9 mouse cellular contexts compared by ENCODE assay signal in genomic region chr12:86977833-86978232, GRCm38 (mm10). TPM values are rescaled to one million over a fixed set of nuclear protein-coding genes. Genes with fewer than 3 reads are reported as not detected.
DNase-seq lines count a peak whose midpoint lies in the region; ATAC-seq and TF ChIP-seq lines count a peak whose summit lies in the region.
"Had no signal": no experiment of that assay in that cellular context is flagged by ENCODE, and none has a peak within 500 bp of the region (broad histone marks: within the 10 kb centered on the region; RNA-seq: fewer than 3 reads in every experiment).

No protein-coding gene starts in this region.

- peaks cover 48% of the 10 kb centered on the region for H3K27me3 ChIP-seq in kidney, embryonic 15.5 days
- H3K27me3 ChIP-seq in cerebellum, adult 2 months (ENCODE audit: control insufficient read depth, insufficient read depth, low read length), result no peaks in the 10 kb centered on the region
- H3K27me3 ChIP-seq in forebrain, embryonic 16.5 days (replicated peaks; ENCODE audit: control insufficient read depth, insufficient read depth, low read length), result peaks cover 9% of the 10 kb centered on the region

- peak; percentile 34 for ATAC-seq in kidney, embryonic 15.5 days (replicated peaks; ENCODE audit: low FRiP score)
- ATAC-seq in megakaryocyte progenitor cell, adult 5-6 weeks (replicated peaks; ENCODE audit: poor library complexity), result no peak
- no peak for ATAC-seq in forebrain, embryonic 16.5 days

- no peaks in the 10 kb centered on the region for H3K36me3 ChIP-seq in kidney, embryonic 15.5 days
- no peaks in the 10 kb centered on the region for H3K36me3 ChIP-seq in forebrain, embryonic 16.5 days (ENCODE audit: control insufficient read depth, insufficient read depth)
- H3K36me3 ChIP-seq: heart, embryonic 15.5 days had no signal

- H3K4me2 ChIP-seq in kidney, embryonic 15.5 days, result peak overlapping the region; percentile 23; the same call in 1 of the 2 replicates
- no peak overlapping the region for H3K4me2 ChIP-seq in forebrain, embryonic 16.5 days (ENCODE audit: low read length)
- H3K4me2 ChIP-seq: heart, embryonic 15.5 days had no signal

- no peak overlapping the region for H3K4me3 ChIP-seq in kidney, embryonic 15.5 days (replicated peaks)
- H3K4me3 ChIP-seq in cerebellum, adult 2 months (replicated peaks; ENCODE audit: insufficient read depth, low read depth, low read length), result no peak overlapping the region
- no peak overlapping the region for H3K4me3 ChIP-seq in forebrain, embryonic 16.5 days (replicated peaks; ENCODE audit: low read length)
- H3K4me3 ChIP-seq: heart, embryonic 15.5 days had no signal

- TF ChIP-seq POLR2A in cerebellum, adult 2 months (IDR thresholded peaks at IDR 0.05; ENCODE audit: borderline replicate concordance, insufficient read depth, low read length), result no peak

- 19% methylated on average over 15 of the region's 15 CpGs for WGBS in kidney, embryonic 15.5 days
- WGBS in cerebellum, adult 2 months, result 20% methylated on average over 15 of the region's 15 CpGs
- WGBS in forebrain, embryonic 16.5 days, result 14% methylated on average over 15 of the region's 15 CpGs

- H3K9me3 ChIP-seq in kidney, embryonic 15.5 days (replicated peaks), result no peaks in the 10 kb centered on the region
- H3K9me3 ChIP-seq in forebrain, embryonic 16.5 days (ENCODE audit: control insufficient read depth, low read length), result no peaks in the 10 kb centered on the region
- H3K9me3 ChIP-seq: heart, embryonic 15.5 days had no signal

- H3K27ac ChIP-seq in kidney, embryonic 15.5 days, result no peak overlapping the region
- no peak overlapping the region for H3K27ac ChIP-seq in cerebellum, adult 2 months (ENCODE audit: insufficient read depth, low read length)
- H3K27ac ChIP-seq in forebrain, embryonic 16.5 days (ENCODE audit: low read length), result no peak overlapping the region
- H3K27ac ChIP-seq: heart, embryonic 15.5 days had no signal

- intact Hi-C loops in left cerebral cortex, postnatal 36 days (cut with DNase I), result no loop called here

- TF ChIP-seq CTCF in cerebellum, adult 2 months (IDR thresholded peaks at IDR 0.05; ENCODE audit: borderline replicate concordance, insufficient read depth, low read depth, low read length), result no peak

- H3K9ac ChIP-seq in kidney, embryonic 15.5 days, result no peak overlapping the region
- no peak overlapping the region for H3K9ac ChIP-seq in forebrain, embryonic 16.5 days (replicated peaks; ENCODE audit: low read depth, low read length)
- H3K9ac ChIP-seq: heart, embryonic 15.5 days had no signal

- peaks cover 34% of the 10 kb centered on the region for H3K4me1 ChIP-seq in kidney, embryonic 15.5 days
- peaks cover 32% of the 10 kb centered on the region for H3K4me1 ChIP-seq in cerebellum, adult 2 months (ENCODE audit: control insufficient read depth, insufficient read depth, low read length)
- H3K4me1 ChIP-seq in forebrain, embryonic 16.5 days (replicated peaks; ENCODE audit: control insufficient read depth, insufficient read depth, low read length), result peaks cover 38% of the 10 kb centered on the region

- DNase-seq in kidney, adult 9 months, result no peak
- peak; percentile 48 for DNase-seq in R1 (ENCODE audit: low read depth, low spot score)
- DNase-seq in cerebellum, adult 2 months, result peak; percentile 66 to 67
- DNase-seq in left cerebral cortex, postnatal 36 days (ENCODE audit: low spot score in 2 of 2), result peak; percentile 85 to 86
- no peak for DNase-seq in spleen, postnatal 14 days (ENCODE audit: low spot score in 2 of 2)

RNA-seq across cellular contexts. Expression of gene Zdhhc22, which starts 12.4 kb away (rescaled TPM):
- polyA plus RNA-seq in kidney, embryonic 15.5 days (2015; fragmentation: Nextera tagmentation; extraction: Ambion mirVana), result 0.08 TPM in 1 of 2 replicates, not detected in the other
- 28.1 and 29.3 TPM in 2 replicates for polyA plus RNA-seq in cerebellum, adult 2 months (2012; rRNA removed)
- total RNA-seq in left cerebral cortex, postnatal 36 days (2021), result 10 to 100 TPM; 51.6 to 58.0 TPM
- not detected in 2 replicates for total RNA-seq in megakaryocyte progenitor cell, adult 5-6 weeks (2015)
- total RNA-seq in megakaryocyte progenitor cell, adult 5-6 weeks (2017), result not detected in 2 replicates
- 5.2 and 9.4 TPM in 2 replicates for polyA plus RNA-seq in forebrain, embryonic 16.5 days (2015; fragmentation: Nextera tagmentation; extraction: Ambion mirVana)
- polyA plus RNA-seq: heart, embryonic 15.5 days had no signal

RNA-seq across cellular contexts. Expression of gene Cipc, which starts 31.0 kb away (rescaled TPM):
- 20.9 and 22.7 TPM in 2 replicates for polyA plus RNA-seq in kidney, embryonic 15.5 days (2015; fragmentation: Nextera tagmentation; extraction: Ambion mirVana)
- 122 and 127 TPM in 2 replicates for polyA plus RNA-seq in cerebellum, adult 2 months (2012; rRNA removed)
- total RNA-seq in left cerebral cortex, postnatal 36 days (2021), result 10 to 100 TPM; 82.2 to 93.0 TPM
- 16.7 and 22.0 TPM in 2 replicates for total RNA-seq in megakaryocyte progenitor cell, adult 5-6 weeks (2015)
- total RNA-seq in megakaryocyte progenitor cell, adult 5-6 weeks (2017), result 17.6 and 23.7 TPM in 2 replicates
- polyA plus RNA-seq in forebrain, embryonic 16.5 days (2015; fragmentation: Nextera tagmentation; extraction: Ambion mirVana), result 61.5 and 62.7 TPM in 2 replicates

RNA-seq across cellular contexts. Expression of gene Tmem63c, which starts 43.3 kb away (rescaled TPM):
- 0.06 and 0.10 TPM in 2 replicates for polyA plus RNA-seq in kidney, embryonic 15.5 days (2015; fragmentation: Nextera tagmentation; extraction: Ambion mirVana)
- polyA plus RNA-seq in cerebellum, adult 2 months (2012; rRNA removed), result 55.9 and 71.0 TPM in 2 replicates
- total RNA-seq in left cerebral cortex, postnatal 36 days (2021), result 10 to 100 TPM; 37.7 to 40.2 TPM
- total RNA-seq in megakaryocyte progenitor cell, adult 5-6 weeks (2015), result not detected in 2 replicates
- total RNA-seq in megakaryocyte progenitor cell, adult 5-6 weeks (2017), result not detected in 2 replicates
- 6.4 and 11.2 TPM in 2 replicates for polyA plus RNA-seq in forebrain, embryonic 16.5 days (2015; fragmentation: Nextera tagmentation; extraction: Ambion mirVana)

Comparison
In these comparisons a context has a peak if more than half of its experiments do, and no peak if none do; other contexts are left out.
1. DNase-seq: peak in R1 (single experiment), cerebellum, adult 2 months (2 of 2) and left cerebral cortex, postnatal 36 days (2 of 2); none in kidney, adult 9 months (single experiment) and spleen, postnatal 14 days (0 of 2).